Mouse (Mus musculus) kidney, embryonic 14.5 days (tissue): ENCODE results near the gene Gm13199. TPM values are rescaled to one million over a fixed set of nuclear protein-coding genes. Genes with fewer than 3 reads are reported as not detected.

Source experiments
- ATAC-seq: fragments of 200-750 bp; cut with Nextera tagmentation; 2 replicates; pipeline ENCODE4 v1.8.0; 2017; ENCODE audit warnings: moderate number of reproducible peaks, mild to moderate bottlenecking, moderate TSS enrichment, moderate library complexity; ENCODE audit not compliant: low FRiP score, low TSS enrichment
- H3K27ac ChIP-seq: fragments of 300-500 bp; sonication (generic); 2 replicates; pipeline ENCODE4 v1.5.1; 2014; ENCODE audit warnings: low read depth, mild to moderate bottlenecking, low read length, moderate library complexity, mixed read lengths
- H3K27me3 ChIP-seq: fragments of 300-500 bp; sonication (generic); 2 replicates; pipeline ENCODE4 v1.6.1; 2014; ENCODE audit warnings: mild to moderate bottlenecking, low read length; ENCODE audit not compliant: control insufficient read depth, insufficient read depth
- H3K36me3 ChIP-seq: fragments of 300-500 bp; sonication (generic); 2 replicates; pipeline ENCODE4 v1.6.1; 2014; ENCODE audit warnings: low read length, mixed read lengths; ENCODE audit not compliant: control insufficient read depth, insufficient read depth
- H3K4me1 ChIP-seq: fragments of 300-500 bp; sonication (generic); 2 replicates; pipeline ENCODE4 v1.6.1; 2014; ENCODE audit warnings: low read length, mixed read lengths; ENCODE audit not compliant: control insufficient read depth, insufficient read depth
- H3K4me2 ChIP-seq: fragments of 300-500 bp; sonication (generic); replicated peaks from 2 replicates; pipeline ENCODE4 v1.6.1; 2014; ENCODE audit warnings: low read depth, mild to moderate bottlenecking, low read length
- H3K4me3 ChIP-seq: fragments of 300-500 bp; sonication (generic); 2 replicates; pipeline ENCODE4 v1.5.1; 2014; ENCODE audit warnings: mild to moderate bottlenecking, low read length
- H3K9ac ChIP-seq: fragments of 300-500 bp; sonication (generic); 2 replicates; pipeline ENCODE4 v1.6.1; 2014; ENCODE audit warnings: low read depth, mild to moderate bottlenecking, low read length, moderate library complexity
- H3K9me3 ChIP-seq: fragments of 300-500 bp; sonication (generic); 2 replicates; pipeline ENCODE4 v1.6.1; 2016; ENCODE audit warnings: low read length; ENCODE audit not compliant: control insufficient read depth
- WGBS: fragments of 180-500 bp; shearing (Covaris S2); extraction: QIAGEN DNeasy Blood & Tissue Kit; methylation state at CpG from one replicate; pipeline ENCODE4 v1.1.7; 2014; 5-methylcytosine and 5-hydroxymethylcytosine counted together
- polyA plus RNA-seq: library from polyadenylated mRNA; unstranded; fragments of >200 nt; fragmentation: Nextera tagmentation; extraction: Ambion mirVana; gene quantifications from 2 replicates; pipeline ENCODE4 v1.2.1, GENCODE M21; 2014

Gm13199 gene
- polyA plus RNA-seq, 1 experiment from 2014 or later = 3.7 TPM

DNA sequence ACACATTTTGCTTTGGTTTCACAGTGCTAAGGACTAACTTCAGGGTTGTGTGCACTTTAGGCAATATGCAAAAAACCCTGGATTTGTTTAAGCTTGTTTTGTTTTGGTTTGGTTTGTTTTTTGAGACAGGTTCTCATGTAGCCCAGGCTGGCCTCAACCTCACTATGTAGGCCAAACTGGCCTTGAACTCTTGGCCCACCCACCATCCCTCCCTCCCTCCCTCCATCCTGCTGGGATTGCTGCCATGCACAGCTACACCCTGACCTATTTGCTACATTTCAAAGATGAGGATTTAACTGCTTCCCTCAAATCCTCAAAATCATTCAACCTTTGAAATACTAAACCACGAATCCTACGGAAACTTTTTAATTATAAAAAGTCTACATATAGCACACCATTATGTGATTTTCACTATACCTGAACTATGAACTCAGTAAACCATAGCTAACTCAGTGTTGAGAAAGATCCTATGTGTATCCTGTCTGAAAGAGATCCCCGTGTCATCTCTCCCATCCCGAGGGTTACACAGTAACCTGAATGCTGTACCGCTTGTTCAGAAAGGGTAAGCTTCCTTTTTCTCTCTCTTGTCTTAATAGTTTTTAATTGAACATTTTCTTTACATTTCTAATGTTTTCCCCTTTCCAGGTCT lies 37.3 kb downstream of the Gm13199 start:
- Histone ChIP-seq H3K9ac (no peak overlapping the region), H3K36me3 (peaks cover 58% of the 10 kb centered on the region), H3K27me3 (no peaks in the 10 kb centered on the region), H3K27ac (no peak overlapping the region), H3K4me1 (no peaks in the 10 kb centered on the region), H3K4me3 (no peak overlapping the region), H3K4me2 (no peak overlapping the region), H3K9me3 (no peaks in the 10 kb centered on the region)
- 93% methylated on average over 5 of the region's 5 CpGs for WGBS
- ATAC-seq = no peak

DNA sequence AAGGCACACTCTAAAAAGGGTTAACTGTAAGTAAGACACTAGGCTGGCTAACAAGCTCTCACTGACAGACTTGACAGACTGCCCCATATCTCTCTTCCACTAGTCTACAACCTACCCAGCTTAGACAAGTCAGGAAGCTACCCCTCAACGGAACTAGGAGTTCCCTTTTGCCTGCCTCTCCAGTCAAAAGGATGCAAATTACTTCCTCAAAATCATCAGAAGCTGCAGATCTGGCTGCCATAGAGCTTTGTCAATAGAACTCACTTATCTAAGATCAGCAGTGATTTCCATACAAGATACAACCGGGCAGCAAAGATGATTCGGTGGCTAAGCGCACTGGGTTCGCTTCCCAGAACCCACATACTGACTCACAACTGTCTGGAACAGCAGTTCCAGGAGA lies 38.0 kb downstream of the Gm13199 start:
- H3K27ac ChIP-seq = no peak overlapping the region
- no peak overlapping the region for H3K9ac ChIP-seq
- H3K4me3 ChIP-seq = no peak overlapping the region
- H3K4me1 ChIP-seq = no peaks in the 10 kb centered on the region
- H3K4me2 ChIP-seq = no peak overlapping the region
- ATAC-seq = no peak
- 80% methylated on average over 5 of the region's 5 CpGs for whole genome bisulfite sequencing
- H3K9me3 ChIP-seq = no peaks in the 10 kb centered on the region
- H3K36me3 ChIP-seq = peaks cover 63% of the 10 kb centered on the region
- H3K27me3 ChIP-seq = no peaks in the 10 kb centered on the region

GRCm38 (mm10) chr2:5824213-5824612 lies 38.5 kb downstream of the Gm13199 start:
- 25% methylated on average over 1 of the region's 1 CpGs for WGBS
- Histone ChIP-seq H3K36me3 (peaks cover 64% of the 10 kb centered on the region), H3K4me3 (no peak overlapping the region), H3K27me3 (no peaks in the 10 kb centered on the region), H3K27ac (no peak overlapping the region), H3K9ac (no peak overlapping the region), H3K4me2 (no peak overlapping the region), H3K4me1 (no peaks in the 10 kb centered on the region), H3K9me3 (no peaks in the 10 kb centered on the region)
- no peak for ATAC-seq

DNA sequence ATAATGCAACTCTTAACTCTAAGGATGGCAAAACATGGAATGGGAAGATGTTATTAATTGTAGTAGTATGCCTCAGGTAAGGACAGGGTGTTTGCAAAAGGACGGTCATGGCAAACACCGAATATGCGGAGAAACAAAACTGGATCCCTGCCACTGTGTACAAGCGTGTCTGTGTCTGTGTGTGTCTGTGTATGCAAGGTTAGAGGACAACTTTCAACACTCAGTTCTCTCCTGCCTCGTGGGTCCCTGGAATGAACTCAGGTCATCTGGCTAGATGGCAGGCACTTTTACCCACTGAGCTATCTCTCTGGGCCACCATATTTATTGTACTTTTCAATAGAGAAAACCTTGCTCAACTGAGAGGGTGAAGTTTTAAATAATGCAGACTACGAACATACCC lies 40.3 kb downstream of the Gm13199 start:
- H3K36me3 ChIP-seq = peaks cover 72% of the 10 kb centered on the region
- H3K4me3 ChIP-seq = no peak overlapping the region
- no peak overlapping the region for H3K27ac ChIP-seq
- 98% methylated on average over 6 of the region's 6 CpGs for WGBS
- no peak overlapping the region for H3K4me2 ChIP-seq
- no peaks in the 10 kb centered on the region for H3K27me3 ChIP-seq
- no peak for ATAC-seq
- H3K9me3 ChIP-seq = no peaks in the 10 kb centered on the region
- H3K4me1 ChIP-seq = no peaks in the 10 kb centered on the region
- H3K9ac ChIP-seq = no peak overlapping the region

- ATAC-seq = peak; percentile 62; the same call in 1 of the 2 replicates
- Histone ChIP-seq H3K9ac (no peak overlapping the region), H3K4me2 (no peak overlapping the region), H3K9me3 (no peaks in the 10 kb centered on the region), H3K4me3 (no peak overlapping the region), H3K4me1 (no peaks in the 10 kb centered on the region), H3K27ac (no peak overlapping the region), H3K27me3 (no peaks in the 10 kb centered on the region), H3K36me3 (peaks cover 73% of the 10 kb centered on the region)
- WGBS = 59% methylated on average over 10 of the region's 10 CpGs
Observed at GRCm38 (mm10) chr2:5821264-5821663, 41.5 kb downstream of the Gm13199 start.

Other genes starting within 250 kb of the Gm13199 start
- gene Camk1d, start 148.4 kb downstream of the Gm13199 start, polyA plus RNA-seq = 1.3 and 2.4 TPM in 2 replicates
- 83.8 and 101 TPM in 2 replicates for gene Nudt5, start 17.9 kb downstream of the Gm13199 start, polyA plus RNA-seq
- 291 and 357 TPM in 2 replicates for gene Cdc123, start 17.8 kb downstream of the Gm13199 start, polyA plus RNA-seq
- gene Sec61a2, start 32.5 kb upstream of the Gm13199 start, polyA plus RNA-seq = 85.3 and 102 TPM in 2 replicates
- gene Dhtkd1, start 79.9 kb upstream of the Gm13199 start, polyA plus RNA-seq = 4.0 and 5.5 TPM in 2 replicates
- gene Upf2, start 88.5 kb upstream of the Gm13199 start, polyA plus RNA-seq = 12.1 and 12.5 TPM in 2 replicates